In the genomic region with DNA sequence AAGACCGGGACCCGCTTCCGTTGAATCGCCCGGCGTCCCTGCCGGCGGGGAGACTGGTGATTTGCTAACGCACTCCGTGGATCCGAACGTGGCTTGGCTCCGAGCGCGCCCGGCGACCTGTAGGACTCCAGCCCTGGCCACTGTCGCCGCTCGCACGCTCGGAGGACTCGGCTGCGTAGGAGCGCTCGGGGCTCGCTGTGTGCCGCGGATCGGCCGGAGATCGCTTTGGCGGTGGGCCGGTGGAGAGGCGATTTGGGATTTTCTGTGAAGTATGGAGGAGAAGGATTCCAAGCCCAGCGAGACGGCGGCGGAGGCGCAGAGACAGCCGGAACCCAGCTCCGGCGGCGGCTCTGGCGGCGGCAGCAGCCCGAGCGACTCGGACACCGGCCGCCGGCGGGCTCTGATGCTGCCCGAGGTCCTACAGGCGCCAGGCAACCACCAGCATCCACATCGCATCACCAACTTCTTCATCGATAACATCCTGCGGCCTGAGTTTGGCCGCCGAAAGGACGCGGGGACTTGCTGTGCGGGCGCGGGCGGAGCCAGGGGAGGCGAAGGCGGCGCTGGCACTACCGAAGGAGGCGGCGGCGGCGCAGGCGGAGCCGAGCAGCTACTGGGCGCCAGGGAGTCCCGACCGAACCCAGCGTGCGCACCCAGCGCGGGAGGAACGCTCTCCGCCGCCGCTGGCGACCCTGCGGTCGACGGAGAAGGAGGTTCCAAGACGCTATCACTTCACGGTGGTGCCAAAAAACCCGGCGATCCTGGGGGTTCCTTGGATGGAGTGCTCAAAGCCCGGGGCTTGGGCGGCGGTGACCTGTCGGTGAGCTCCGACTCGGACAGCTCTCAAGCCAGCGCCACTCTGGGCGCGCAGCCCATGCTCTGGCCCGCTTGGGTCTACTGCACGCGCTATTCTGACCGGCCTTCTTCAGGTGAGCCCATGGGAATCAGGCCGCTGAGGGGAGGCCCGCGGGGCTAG, we compare ENCODE assay signal across 9 mouse cellular contexts. TPM values are rescaled to one million over a fixed set of nuclear protein-coding genes. Genes with fewer than 3 reads are reported as not detected.
DNase-seq lines count a peak whose midpoint lies in the region; ATAC-seq and TF ChIP-seq lines count a peak whose summit lies in the region.
"Had no signal": no experiment of that assay in that cellular context is flagged by ENCODE, and none has a peak within 500 bp of the region (broad histone marks: within the 10 kb centered on the region; RNA-seq: fewer than 3 reads in every experiment).

No protein-coding gene starts in this region.

- peak; percentile 38; the same call in 1 of the 2 replicates for ATAC-seq in forebrain, embryonic 14.5 days
- peak; percentile 52 for ATAC-seq in intestine, embryonic 16.5 days
- peak; percentile 12; the same call in 1 of the 2 replicates for ATAC-seq in lung, embryonic 15.5 days (ENCODE audit: borderline replicate concordance, extremely low read depth, low FRiP score, low TSS enrichment)
- ATAC-seq in stomach, embryonic 16.5 days (ENCODE audit: insufficient read depth, low FRiP score): peak; percentile 21; the same call in 1 of the 2 replicates

- H3K9ac ChIP-seq in forebrain, embryonic 14.5 days (ENCODE audit: low read length): no peak overlapping the region
- H3K9ac ChIP-seq in intestine, embryonic 16.5 days (ENCODE audit: low read depth, low read length): 0 out of 2 replicates have a peak overlapping the region, but pooled peaks have one; percentile 19
- H3K9ac ChIP-seq in lung, embryonic 15.5 days: no peak overlapping the region
- H3K9ac ChIP-seq in stomach, embryonic 16.5 days (ENCODE audit: low read length): no peak overlapping the region; the same call in 1 of the 2 replicates

- peak overlapping the region; percentile 59 for H3K4me3 ChIP-seq in testis, adult 2 months (ENCODE audit: control insufficient read depth, low read depth, low read length)
- peak overlapping the region; percentile 36 for H3K4me3 ChIP-seq in forebrain, embryonic 14.5 days (ENCODE audit: low read depth, low read length)
- peak overlapping the region; percentile 56 for H3K4me3 ChIP-seq in intestine, embryonic 16.5 days (ENCODE audit: low read length)
- peak overlapping the region; percentile 45 for H3K4me3 ChIP-seq in lung, embryonic 15.5 days
- peak overlapping the region; percentile 52 for H3K4me3 ChIP-seq in stomach, embryonic 16.5 days (replicated peaks; ENCODE audit: low read length)
- H3K4me3 ChIP-seq: myocyte had no signal

- H3K27ac ChIP-seq in testis, adult 2 months (ENCODE audit: control insufficient read depth, insufficient read depth, low read depth, low read length): no peak overlapping the region
- H3K27ac ChIP-seq in forebrain, embryonic 14.5 days (ENCODE audit: low read depth, low read length): no peak overlapping the region
- H3K27ac ChIP-seq in intestine, embryonic 16.5 days (ENCODE audit: low read length): no peak overlapping the region
- H3K27ac ChIP-seq in lung, embryonic 15.5 days: no peak overlapping the region
- no peak overlapping the region for H3K27ac ChIP-seq in stomach, embryonic 16.5 days (ENCODE audit: low read length)

- peaks cover 29% of the 10 kb centered on the region for H3K4me1 ChIP-seq in testis, adult 2 months (ENCODE audit: control insufficient read depth, insufficient read depth, low read length)
- H3K4me1 ChIP-seq in forebrain, embryonic 14.5 days (ENCODE audit: control insufficient read depth, insufficient read depth, low read length): peaks cover 9% of the 10 kb centered on the region; the same call in 1 of the 2 replicates
- H3K4me1 ChIP-seq in intestine, embryonic 16.5 days (ENCODE audit: control insufficient read depth, insufficient read depth, low read length): peaks cover 24% of the 10 kb centered on the region
- H3K4me1 ChIP-seq in lung, embryonic 15.5 days: peaks cover 34% of the 10 kb centered on the region
- H3K4me1 ChIP-seq in stomach, embryonic 16.5 days (ENCODE audit: control insufficient read depth, insufficient read depth, low read length): peaks cover 17% of the 10 kb centered on the region

- TF ChIP-seq POLR2A in testis, adult 2 months (IDR thresholded peaks at IDR 0.05; ENCODE audit: control insufficient read depth, low read depth, low read length): no peak

- no peaks in the 10 kb centered on the region for H3K9me3 ChIP-seq in forebrain, embryonic 14.5 days (replicated peaks; ENCODE audit: control insufficient read depth, low read length)
- H3K9me3 ChIP-seq in intestine, embryonic 16.5 days (ENCODE audit: control insufficient read depth, low read length): no peaks in the 10 kb centered on the region
- no peaks in the 10 kb centered on the region for H3K9me3 ChIP-seq in lung, embryonic 15.5 days
- H3K9me3 ChIP-seq in stomach, embryonic 16.5 days (replicated peaks; ENCODE audit: control insufficient read depth, low read length): no peaks in the 10 kb centered on the region

- WGBS in forebrain, embryonic 14.5 days: under 1% methylated on average over 100 of the region's 111 CpGs
- under 1% methylated on average over 111 of the region's 111 CpGs for WGBS in intestine, embryonic 16.5 days
- WGBS in lung, embryonic 15.5 days: under 1% methylated on average over 110 of the region's 111 CpGs
- under 1% methylated on average over 107 of the region's 111 CpGs for WGBS in stomach, embryonic 16.5 days

- TF ChIP-seq CTCF in testis, adult 2 months (IDR thresholded peaks at IDR 0.05; ENCODE audit: control insufficient read depth, insufficient read depth, insufficient replicate concordance, low read depth, low read length): no peak

- DNase-seq in testis, postnatal 14 days (ENCODE audit: low spot score): no peak
- DNase-seq in cerebellum, adult 11 months: peak; percentile 60
- DNase-seq in forebrain, embryonic 14.5 days (ENCODE audit: low spot score): no peak
- DNase-seq in right cerebral cortex, adult 18-20 months: no peak

- H3K4me2 ChIP-seq in forebrain, embryonic 14.5 days (ENCODE audit: low read length): peak overlapping the region; percentile 80
- peak overlapping the region; percentile 96 for H3K4me2 ChIP-seq in intestine, embryonic 16.5 days (ENCODE audit: low read depth, low read length)
- peak overlapping the region; percentile 99 for H3K4me2 ChIP-seq in lung, embryonic 15.5 days
- H3K4me2 ChIP-seq in stomach, embryonic 16.5 days (ENCODE audit: low read depth, low read length): peak overlapping the region; percentile 93

- H3K27me3 ChIP-seq in testis, adult 2 months (ENCODE audit: control insufficient read depth, insufficient read depth, low read length): peaks cover 7% of the 10 kb centered on the region
- peaks cover 88% of the 10 kb centered on the region for H3K27me3 ChIP-seq in forebrain, embryonic 14.5 days (replicated peaks; ENCODE audit: control insufficient read depth, insufficient read depth, low read length)
- H3K27me3 ChIP-seq in intestine, embryonic 16.5 days (replicated peaks; ENCODE audit: control insufficient read depth, insufficient read depth, low read length): peaks cover 78% of the 10 kb centered on the region
- peaks cover 96% of the 10 kb centered on the region for H3K27me3 ChIP-seq in lung, embryonic 15.5 days
- H3K27me3 ChIP-seq in stomach, embryonic 16.5 days (ENCODE audit: control insufficient read depth, insufficient read depth, low read length): peaks cover 86% of the 10 kb centered on the region

- H3K36me3 ChIP-seq in testis, adult 2 months (ENCODE audit: control insufficient read depth, insufficient read depth, low read length): no peaks in the 10 kb centered on the region
- no peaks in the 10 kb centered on the region for H3K36me3 ChIP-seq in forebrain, embryonic 14.5 days (ENCODE audit: control insufficient read depth, insufficient read depth, low read length)
- no peaks in the 10 kb centered on the region for H3K36me3 ChIP-seq in intestine, embryonic 16.5 days (ENCODE audit: control insufficient read depth, insufficient read depth, low read length)
- H3K36me3 ChIP-seq in lung, embryonic 15.5 days: no peaks in the 10 kb centered on the region
- H3K36me3 ChIP-seq in stomach, embryonic 16.5 days (ENCODE audit: control insufficient read depth, insufficient read depth, low read length): no peaks in the 10 kb centered on the region

RNA-seq across cellular contexts. Expression of a gene that starts 1.1 kb away (rescaled TPM):
- 0.36 and 0.53 TPM in 2 replicates for polyA plus RNA-seq in testis, adult 2 months (2012; rRNA removed)
- not detected in 2 replicates for polyA plus RNA-seq in forebrain, embryonic 14.5 days (2014; fragmentation: Nextera tagmentation; extraction: Ambion mirVana)
- polyA plus RNA-seq in intestine, embryonic 16.5 days (2015; fragmentation: Nextera tagmentation; extraction: Ambion mirVana): not detected in 2 replicates
- polyA plus RNA-seq in lung, embryonic 15.5 days (2015; fragmentation: Nextera tagmentation; extraction: Ambion mirVana): not detected in 2 replicates
- polyA plus RNA-seq in stomach, embryonic 16.5 days (2015; fragmentation: Nextera tagmentation; extraction: Ambion mirVana): not detected in 2 replicates
- polyA plus RNA-seq: myocyte had no signal
